Mouse (Mus musculus) bone marrow macrophage, adult 2 months (primary cell): ENCODE data around the gene Cyp26a1.

ENCODE experiments used
- CTCF ChIP-seq: IDR thresholded peaks from 2 replicates; pipeline ENCODE4 v1.5.1; 2012; ENCODE audit warnings: low read depth, mild to moderate bottlenecking, low read length, moderate library complexity
- POLR2A ChIP-seq: IDR thresholded peaks from 2 replicates; pipeline ENCODE4 v1.6.1; 2012; ENCODE audit warnings: mild to moderate bottlenecking, low read depth, low read length, borderline replicate concordance

DNA sequence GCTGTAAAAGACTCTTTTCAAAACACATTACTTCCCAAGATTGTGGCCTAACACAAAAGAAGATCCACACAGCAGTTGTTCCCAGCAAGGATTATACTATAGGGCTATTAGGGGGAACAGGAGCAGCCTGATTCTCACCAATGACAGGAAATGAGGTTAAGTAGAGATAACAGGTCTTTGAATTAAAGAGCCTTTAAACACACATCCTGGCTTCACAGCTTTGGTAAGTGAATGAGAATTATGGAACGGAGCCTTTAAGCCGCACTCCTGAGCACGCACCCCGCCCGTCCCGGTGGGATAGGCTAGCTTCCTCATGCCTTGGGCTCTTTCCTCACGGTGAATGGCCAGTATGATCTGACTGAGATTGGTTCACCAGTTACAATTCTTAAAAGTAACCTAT, 42.4 kb downstream of the Cyp26a1 start:
- TF ChIP-seq CTCF, result no peak
- TF ChIP-seq POLR2A, result no peak
